Mouse (Mus musculus): ENCODE data around the gene Ferd3l. TPM values are rescaled to one million over a fixed set of nuclear protein-coding genes. Genes with fewer than 3 reads are reported as not detected.
A peak's percentile ranks its signal among the peaks of the same experiment; 100 is the strongest.

Gene Ferd3l
- polyA plus RNA-seq, 1 experiment from 2014 or later, result not detected

- 0 out of 2 replicates have a peak, but pooled peaks have one; percentile 19 for ATAC-seq (replicated peaks; ENCODE audit: low FRiP score)
- Histone ChIP-seq H3K36me3 (ENCODE audit: control insufficient read depth, insufficient read depth, low read length) (no peaks in the 10 kb centered on the region), H3K9me3 (ENCODE audit: control insufficient read depth, low read length) (no peaks in the 10 kb centered on the region), H3K4me2 (ENCODE audit: low read depth, low read length, severe bottlenecking) (0 out of 2 replicates have a peak overlapping the region, but pooled peaks have one; percentile 11), H3K9ac (ENCODE audit: low read length) (no peak overlapping the region), H3K4me3 (ENCODE audit: low read depth, low read length) (no peak overlapping the region), H3K4me1 (replicated peaks; ENCODE audit: control insufficient read depth, insufficient read depth, low read length) (peaks cover 11% of the 10 kb centered on the region; the same call in 1 of the 2 replicates), H3K27me3 (ENCODE audit: control insufficient read depth, insufficient read depth, low read length) (peaks cover 64% of the 10 kb centered on the region), H3K27ac (ENCODE audit: low read depth, low read length) (no peak overlapping the region)
- 1% methylated on average over 28 of the region's 28 CpGs for WGBS
- DNase-seq (ENCODE audit: low spot score), result peak; percentile 75
Measured at GRCm38 (mm10) chr12:33955606-33956295, 27.5 kb downstream of the Ferd3l start.

- under 1% methylated on average over 37 of the region's 43 CpGs for WGBS
- peak overlapping the region; percentile 0; the same call in 1 of the 2 replicates for H3K27ac ChIP-seq (ENCODE audit: low read depth, low read length)
- peak; percentile 32 for ATAC-seq (replicated peaks; ENCODE audit: low FRiP score)
Measured at GRCm38 (mm10) chr12:33956576-33957399, 28.6 kb downstream of the Ferd3l start.

GRCm38 (mm10) chr12:33957400-33958240, 29.4 kb downstream of the Ferd3l start, which contains the start of gene Twist1:
Twist1 (plus strand) TSS chr12:33957671.
- H3K4me1 ChIP-seq (replicated peaks; ENCODE audit: control insufficient read depth, insufficient read depth, low read length), result peaks cover 11% of the 10 kb centered on the region; the same call in 1 of the 2 replicates
- peak within 1 kb of the TSS; percentile 31; the same call in 1 of the 2 replicates for H3K27ac ChIP-seq (ENCODE audit: low read depth, low read length)
- H3K9me3 ChIP-seq (ENCODE audit: control insufficient read depth, low read length), result no peaks in the 10 kb centered on the region
- peak within 1 kb of the TSS; percentile 62 for H3K4me2 ChIP-seq (ENCODE audit: low read depth, low read length, severe bottlenecking)
- no peaks in the 10 kb centered on the region for H3K36me3 ChIP-seq (ENCODE audit: control insufficient read depth, insufficient read depth, low read length)
- DNase-seq (ENCODE audit: low spot score) (peak; percentile 84), ATAC-seq (replicated peaks; ENCODE audit: low FRiP score) (peak; percentile 72)
- H3K9ac ChIP-seq (ENCODE audit: low read length), result peak within 1 kb of the TSS; percentile 45
- H3K27me3 ChIP-seq (ENCODE audit: control insufficient read depth, insufficient read depth, low read length), result peaks cover 81% of the 10 kb centered on the region
- H3K4me3 ChIP-seq (ENCODE audit: low read depth, low read length), result peak within 1 kb of the TSS; percentile 41
- 1% methylated on average over 82 of the region's 105 CpGs for WGBS

More at GRCm38 (mm10) chr12:33956576-33957399, 28.6 kb downstream of the Ferd3l start:
- Histone ChIP-seq H3K27me3 (ENCODE audit: control insufficient read depth, insufficient read depth, low read length) (peaks cover 73% of the 10 kb centered on the region), H3K4me1 (replicated peaks; ENCODE audit: control insufficient read depth, insufficient read depth, low read length) (peaks cover 11% of the 10 kb centered on the region; the same call in 1 of the 2 replicates), H3K9ac (ENCODE audit: low read length) (no peak overlapping the region; the same call in 1 of the 2 replicates), H3K9me3 (ENCODE audit: control insufficient read depth, low read length) (no peaks in the 10 kb centered on the region), H3K36me3 (ENCODE audit: control insufficient read depth, insufficient read depth, low read length) (no peaks in the 10 kb centered on the region), H3K4me3 (ENCODE audit: low read depth, low read length) (peak overlapping the region; percentile 41), H3K4me2 (ENCODE audit: low read depth, low read length, severe bottlenecking) (peak overlapping the region; percentile 62)
- no peak for DNase-seq (ENCODE audit: low spot score)

- peaks cover 11% of the 10 kb centered on the region; the same call in 1 of the 2 replicates for H3K4me1 ChIP-seq (replicated peaks; ENCODE audit: control insufficient read depth, insufficient read depth, low read length)
- H3K27ac ChIP-seq (ENCODE audit: low read depth, low read length), result no peak overlapping the region
- WGBS, result under 1% methylated on average over 55 of the region's 56 CpGs
- peak overlapping the region; percentile 45 for H3K9ac ChIP-seq (ENCODE audit: low read length)
- peak overlapping the region; percentile 41 for H3K4me3 ChIP-seq (ENCODE audit: low read depth, low read length)
- DNase-seq (ENCODE audit: low spot score) (peak; percentile 76), ATAC-seq (replicated peaks; ENCODE audit: low FRiP score) (peak; percentile 32)
- peaks cover 82% of the 10 kb centered on the region for H3K27me3 ChIP-seq (ENCODE audit: control insufficient read depth, insufficient read depth, low read length)
- H3K4me2 ChIP-seq (ENCODE audit: low read depth, low read length, severe bottlenecking), result peak overlapping the region; percentile 62
- no peaks in the 10 kb centered on the region for H3K9me3 ChIP-seq (ENCODE audit: control insufficient read depth, low read length)
- no peaks in the 10 kb centered on the region for H3K36me3 ChIP-seq (ENCODE audit: control insufficient read depth, insufficient read depth, low read length)
Measured at GRCm38 (mm10) chr12:33958241-33959194, 30.3 kb downstream of the Ferd3l start.

GRCm38 (mm10) chr12:33959206-33959605, 31.0 kb downstream of the Ferd3l start:
- H3K9ac ChIP-seq (ENCODE audit: low read length), result no peak overlapping the region
- no peak for ATAC-seq (replicated peaks; ENCODE audit: low FRiP score)
- no peak overlapping the region for H3K27ac ChIP-seq (ENCODE audit: low read depth, low read length)
- H3K27me3 ChIP-seq (ENCODE audit: control insufficient read depth, insufficient read depth, low read length), result peaks cover 82% of the 10 kb centered on the region
- DNase-seq (ENCODE audit: low spot score), result no peak
- no peaks in the 10 kb centered on the region for H3K9me3 ChIP-seq (ENCODE audit: control insufficient read depth, low read length)
- WGBS, result 2% methylated on average over 6 of the region's 6 CpGs
- H3K4me1 ChIP-seq (replicated peaks; ENCODE audit: control insufficient read depth, insufficient read depth, low read length), result peaks cover 11% of the 10 kb centered on the region; the same call in 1 of the 2 replicates
- no peaks in the 10 kb centered on the region for H3K36me3 ChIP-seq (ENCODE audit: control insufficient read depth, insufficient read depth, low read length)
- H3K4me3 ChIP-seq (ENCODE audit: low read depth, low read length), result peak overlapping the region; percentile 41; the same call in 1 of the 2 replicates
- H3K4me2 ChIP-seq (ENCODE audit: low read depth, low read length, severe bottlenecking), result no peak overlapping the region

- no peak for DNase-seq (ENCODE audit: low spot score)
- Histone ChIP-seq H3K4me2 (ENCODE audit: low read depth, low read length, severe bottlenecking) (no peak overlapping the region), H3K9ac (ENCODE audit: low read length) (no peak overlapping the region), H3K9me3 (ENCODE audit: control insufficient read depth, low read length) (no peaks in the 10 kb centered on the region), H3K36me3 (ENCODE audit: control insufficient read depth, insufficient read depth, low read length) (no peaks in the 10 kb centered on the region), H3K4me3 (ENCODE audit: low read depth, low read length) (no peak overlapping the region), H3K4me1 (replicated peaks; ENCODE audit: control insufficient read depth, insufficient read depth, low read length) (peaks cover 11% of the 10 kb centered on the region; the same call in 1 of the 2 replicates), H3K27me3 (ENCODE audit: control insufficient read depth, insufficient read depth, low read length) (peaks cover 84% of the 10 kb centered on the region), H3K27ac (ENCODE audit: low read depth, low read length) (no peak overlapping the region)
- 2% methylated on average over 3 of the region's 3 CpGs for WGBS
- no peak for ATAC-seq (replicated peaks; ENCODE audit: low FRiP score)
Measured at GRCm38 (mm10) chr12:33959846-33960245, 31.6 kb downstream of the Ferd3l start.

- no peak for ATAC-seq (replicated peaks; ENCODE audit: low FRiP score)
- Histone ChIP-seq H3K9ac (ENCODE audit: low read length) (no peak overlapping the region), H3K36me3 (ENCODE audit: control insufficient read depth, insufficient read depth, low read length) (no peaks in the 10 kb centered on the region), H3K4me1 (replicated peaks; ENCODE audit: control insufficient read depth, insufficient read depth, low read length) (peaks cover 11% of the 10 kb centered on the region; the same call in 1 of the 2 replicates), H3K4me3 (ENCODE audit: low read depth, low read length) (no peak overlapping the region), H3K27me3 (ENCODE audit: control insufficient read depth, insufficient read depth, low read length) (peaks cover 83% of the 10 kb centered on the region), H3K27ac (ENCODE audit: low read depth, low read length) (no peak overlapping the region), H3K4me2 (ENCODE audit: low read depth, low read length, severe bottlenecking) (no peak overlapping the region), H3K9me3 (ENCODE audit: control insufficient read depth, low read length) (no peaks in the 10 kb centered on the region)
- 8% methylated on average over 5 of the region's 5 CpGs for WGBS
- DNase-seq (ENCODE audit: low spot score), result no peak
Measured at GRCm38 (mm10) chr12:33961013-33961412, 32.8 kb downstream of the Ferd3l start.
